8 mouse cellular contexts compared by ENCODE assay signal in genomic region chr4:152213760-152214480, GRCm38 (mm10). TPM values are rescaled to one million over a fixed set of nuclear protein-coding genes. Genes with fewer than 3 reads are reported as not detected.
DNase-seq lines count a peak whose midpoint lies in the region; ATAC-seq lines count a peak whose summit lies in the region.

No protein-coding gene starts in this region.

- WGBS in intestine, embryonic 16.5 days = 35% methylated on average over 6 of the region's 6 CpGs
- WGBS in midbrain, embryonic 11.5 days = 38% methylated on average over 6 of the region's 6 CpGs

- ATAC-seq in intestine, embryonic 16.5 days = peak; percentile 52
- peak; percentile 73 for ATAC-seq in midbrain, embryonic 11.5 days (ENCODE audit: low FRiP score)

- no peak overlapping the region for H3K27ac ChIP-seq in intestine, embryonic 16.5 days (ENCODE audit: low read length)
- no peak overlapping the region for H3K27ac ChIP-seq in midbrain, embryonic 11.5 days (ENCODE audit: low read depth, low read length)

- H3K4me2 ChIP-seq in intestine, embryonic 16.5 days (ENCODE audit: low read depth, low read length) = peak overlapping the region; percentile 8; the same call in 1 of the 2 replicates
- H3K4me2 ChIP-seq in midbrain, embryonic 11.5 days = no peak overlapping the region

- H3K4me3 ChIP-seq in intestine, embryonic 16.5 days (ENCODE audit: low read length) = no peak overlapping the region
- no peak overlapping the region for H3K4me3 ChIP-seq in midbrain, embryonic 11.5 days (ENCODE audit: low read depth, low read length)

- H3K9ac ChIP-seq in intestine, embryonic 16.5 days (ENCODE audit: low read depth, low read length) = no peak overlapping the region
- no peak overlapping the region for H3K9ac ChIP-seq in midbrain, embryonic 11.5 days (ENCODE audit: low read length)

- H3K4me1 ChIP-seq in intestine, embryonic 16.5 days (ENCODE audit: control insufficient read depth, insufficient read depth, low read length) = peaks cover 17% of the 10 kb centered on the region
- peaks cover 4% of the 10 kb centered on the region for H3K4me1 ChIP-seq in midbrain, embryonic 11.5 days (ENCODE audit: control insufficient read depth, insufficient read depth, low read length)

- no peaks in the 10 kb centered on the region for H3K27me3 ChIP-seq in intestine, embryonic 16.5 days (replicated peaks; ENCODE audit: control insufficient read depth, insufficient read depth, low read length)
- peaks cover 3% of the 10 kb centered on the region for H3K27me3 ChIP-seq in midbrain, embryonic 11.5 days (ENCODE audit: control insufficient read depth, insufficient read depth, low read length)

- peak; percentile 86 for DNase-seq in adrenal gland, adult 2 months
- peak; percentile 93 for DNase-seq in embryo, embryonic 10.5 days (ENCODE audit: low spot score)
- peak; percentile 67 for DNase-seq in gastrocnemius, postnatal 25 days
- peak; percentile 94 to 97 for DNase-seq in left cerebral cortex, postnatal 14 days (ENCODE audit: low spot score in 2 of 2)
- peak; percentile 99 for DNase-seq in midbrain, embryonic 11.5 days (ENCODE audit: low spot score, missing footprints)
- DNase-seq in right cerebral cortex, postnatal 4 days = peak; percentile 99
- DNase-seq in urinary bladder, postnatal 4 days (ENCODE audit: low spot score in 2 of 2) = peak; percentile 78 to 93

- no peaks in the 10 kb centered on the region for H3K9me3 ChIP-seq in intestine, embryonic 16.5 days (ENCODE audit: control insufficient read depth, low read length)
- H3K9me3 ChIP-seq in midbrain, embryonic 11.5 days (ENCODE audit: control insufficient read depth, low read length) = no peaks in the 10 kb centered on the region

- no peaks in the 10 kb centered on the region for H3K36me3 ChIP-seq in intestine, embryonic 16.5 days (ENCODE audit: control insufficient read depth, insufficient read depth, low read length)
- no peaks in the 10 kb centered on the region for H3K36me3 ChIP-seq in midbrain, embryonic 11.5 days (ENCODE audit: control insufficient read depth, insufficient read depth, low read length)

- intact Hi-C loops in left cerebral cortex, postnatal 14 days (cut with DNase I) = loop anchor here (2.0 kb wide), 1 partner anchor 37 kb away; no protein-coding TSS in a partner anchor

RNA-seq across cellular contexts. Expression of gene Acot7, which starts 36.0 kb away (rescaled TPM):
- total RNA-seq in adrenal gland, adult 2 months (2021) = 10 to 100 TPM; 43.4 to 65.0 TPM
- 22.1 and 25.5 TPM in 2 replicates for polyA plus RNA-seq in adrenal gland, adult 2 months (2012; rRNA removed)
- total RNA-seq in gastrocnemius, postnatal 25 days (2021) = 10 to 100 TPM; 15.4 to 19.1 TPM
- polyA plus RNA-seq in intestine, embryonic 16.5 days (2015; fragmentation: Nextera tagmentation; extraction: Ambion mirVana) = 49.4 and 52.5 TPM in 2 replicates
- 100 to 1,000 TPM; 377 to 378 TPM for total RNA-seq in left cerebral cortex, postnatal 14 days (2021)
- 92.5 and 93.5 TPM in 2 replicates for polyA plus RNA-seq in midbrain, embryonic 11.5 days (2014; fragmentation: Nextera tagmentation; extraction: Ambion mirVana)

RNA-seq across cellular contexts. Expression of gene Hes2, which starts 55.3 kb away (rescaled TPM):
- total RNA-seq in adrenal gland, adult 2 months (2021) = not detected
- 0.57 TPM in 1 of 2 replicates, not detected in the other for polyA plus RNA-seq in adrenal gland, adult 2 months (2012; rRNA removed)
- total RNA-seq in gastrocnemius, postnatal 25 days (2021) = not detected
- polyA plus RNA-seq in intestine, embryonic 16.5 days (2015; fragmentation: Nextera tagmentation; extraction: Ambion mirVana) = 0.68 and 0.98 TPM in 2 replicates
- not detected for total RNA-seq in left cerebral cortex, postnatal 14 days (2021)
- polyA plus RNA-seq in midbrain, embryonic 11.5 days (2014; fragmentation: Nextera tagmentation; extraction: Ambion mirVana) = 1.0 and 1.4 TPM in 2 replicates

Comparison
In these comparisons a context has a peak if more than half of its experiments do, and no peak if none do; other contexts are left out.
1. RNA of gene Acot7, which starts 36.0 kb away (total RNA-seq): 377 to 378 TPM in left cerebral cortex, postnatal 14 days; 43.4 to 65.0 TPM in adrenal gland, adult 2 months and 15.4 to 19.1 TPM in gastrocnemius, postnatal 25 days; every median in the first group is over 4 times any median in the second.
2. Peak in every context shown above with its lines, with median percentiles within 50 percentile points of each other: DNase-seq.